Comparison of ENCODE assay signal across 24 mouse cellular contexts in the genomic region with DNA sequence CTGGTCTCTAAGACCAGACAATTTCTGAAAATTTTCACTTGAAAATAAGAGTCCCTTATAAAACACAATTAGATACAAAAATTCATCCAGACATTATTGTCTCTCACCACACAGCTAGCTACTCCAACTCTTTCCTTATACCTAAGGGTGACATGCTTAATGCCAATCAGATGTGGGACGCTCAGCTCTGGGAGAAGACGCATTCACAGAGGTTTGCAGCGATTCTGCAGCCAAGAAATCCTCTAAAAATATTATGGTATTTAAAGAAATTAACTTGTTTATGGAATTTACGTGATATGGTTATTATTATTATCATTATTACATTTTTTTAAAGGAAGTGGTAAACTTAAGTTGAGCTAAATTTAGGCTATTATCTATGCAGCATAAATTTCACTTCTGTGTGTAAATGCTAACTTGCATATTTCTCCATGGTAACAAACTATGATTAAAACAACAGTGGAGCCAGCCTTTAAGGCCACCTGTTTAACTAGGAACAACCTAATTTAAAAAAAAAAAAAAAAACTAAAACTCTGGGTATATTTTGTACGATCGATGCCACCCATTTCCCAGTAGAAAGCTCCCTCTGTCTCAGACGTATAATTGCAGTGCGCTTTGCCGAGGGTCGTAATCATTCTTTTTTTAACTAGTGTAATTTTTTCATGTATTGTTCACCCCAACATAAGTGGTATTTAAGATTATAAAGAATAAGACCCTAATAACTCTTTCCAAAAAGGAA.
DNase-seq lines count a peak whose midpoint lies in the region; TF ChIP-seq lines count a peak whose summit lies in the region.
"Had no signal": no experiment of that assay in that cellular context is flagged by ENCODE, and none has a peak within 500 bp of the region (broad histone marks: within the 10 kb centered on the region; RNA-seq: fewer than 3 reads in every experiment).

No protein-coding gene starts in this region.

- no peak for TF ChIP-seq CTCF in spleen, adult 2 months (IDR thresholded peaks at IDR 0.05; ENCODE audit: extremely low read depth, insufficient read depth, insufficient read length, insufficient replicate concordance)
- no peak for TF ChIP-seq CTCF in CH12.LX (conservative IDR thresholded peaks at IDR 0.05 in 1 of 2, IDR thresholded peaks at IDR 0.05 in 1 of 2; ENCODE audit: low read depth in 2 of 2, low read length in 2 of 2)

- peaks cover 19% of the 10 kb centered on the region for H3K4me1 ChIP-seq in spleen, adult 2 months (ENCODE audit: control insufficient read depth, insufficient read depth, insufficient read length)
- peaks cover 5 to 65% of the 10 kb centered on the region in 2 experiments for H3K4me1 ChIP-seq in CH12.LX (ENCODE audit: control insufficient read depth in 1 of 2, insufficient read depth in 2 of 2)

- in situ Hi-C loops in CH12.LX (cut with MboI; ENCODE audit: low pct_ligation_motif_present, low pct_unique_long_range_greater_than_20kb, low sequenced_read_pairs), result loop anchor here (5.0 kb wide), 1 partner anchor 47 kb away; no protein-coding TSS in a partner anchor

- H3K9ac ChIP-seq in CH12.LX (ENCODE audit: insufficient read depth, low read depth), result peak overlapping the region; percentile 89
- H3K9ac ChIP-seq: embryonic facial prominence, embryonic 15.5 days; forebrain, embryonic 12.5 days; hindbrain, embryonic 13.5 days; limb, embryonic 13.5 days; lung, embryonic 15.5 days; midbrain, embryonic 15.5 days had no signal

- peak overlapping the region; percentile 92 for H3K27ac ChIP-seq in spleen, adult 2 months (ENCODE audit: insufficient read depth, low read length)
- H3K27ac ChIP-seq in CH12.LX (ENCODE audit: insufficient read depth, low read depth), result peak overlapping the region; percentile 70
- peak overlapping the region; percentile 48 for H3K27ac ChIP-seq in macrophage
- H3K27ac ChIP-seq: embryonic facial prominence, embryonic 15.5 days; forebrain, embryonic 12.5 days; hindbrain, embryonic 13.5 days; limb, embryonic 13.5 days; lung, embryonic 15.5 days; midbrain, embryonic 15.5 days had no signal

- H3K36me3 ChIP-seq in spleen, adult 2 months (ENCODE audit: control insufficient read depth, insufficient read depth, low read length), result no peaks in the 10 kb centered on the region
- H3K36me3 ChIP-seq in CH12.LX (replicated peaks in 1 of 2; ENCODE audit: control insufficient read depth in 1 of 2, insufficient read depth in 1 of 2, low read length in 1 of 2) (no peaks in the 10 kb centered on the region), macrophage (ENCODE audit: inconsistent target) (no peaks in the 10 kb centered on the region)
- H3K36me3 ChIP-seq: embryonic facial prominence, embryonic 15.5 days; forebrain, embryonic 12.5 days; heart, embryonic 10.5 days; hindbrain, embryonic 13.5 days; limb, embryonic 13.5 days; lung, embryonic 15.5 days; midbrain, embryonic 15.5 days had no signal

- H3K4me2 ChIP-seq in CH12.LX (ENCODE audit: insufficient read depth, low read depth, poor library complexity, severe bottlenecking), result peak overlapping the region; percentile 25; the same call in 1 of the 2 replicates
- H3K4me2 ChIP-seq: embryonic facial prominence, embryonic 15.5 days; forebrain, embryonic 12.5 days; hindbrain, embryonic 13.5 days; limb, embryonic 13.5 days; liver, embryonic 11.5 days; lung, embryonic 15.5 days; midbrain, embryonic 15.5 days had no signal

- intact Hi-C loops in heart, postnatal 36 days (cut with DNase I), result no loop called here

- no peak for TF ChIP-seq POLR2A in spleen, adult 2 months (IDR thresholded peaks at IDR 0.05; ENCODE audit: low read depth, low read length)
- TF ChIP-seq POLR2A in CH12.LX (IDR thresholded peaks at IDR 0.05; ENCODE audit: low read depth, low read length), result no peak

- WGBS in spleen, adult 2 months, result 42% methylated on average over 10 of the region's 10 CpGs
- 86% methylated on average over 10 of the region's 10 CpGs for WGBS in macrophage (ENCODE audit: missing documents)

- TF ChIP-seq RAD21 in CH12.LX (IDR thresholded peaks at IDR 0.05; ENCODE audit: low read depth, low read length), result no peak

- dilution Hi-C loops in CH12.LX (cut with MboI; ENCODE audit: extremely low pct_ligation_motif_present, extremely low pct_unique_long_range_greater_than_20kb, low sequenced_read_pairs), result no loop called here

- no peak for DNase-seq in spleen, adult 2 months (ENCODE audit: low read depth in 1 of 2, low spot score in 2 of 2)
- DNase-seq in spleen, postnatal 10 days (ENCODE audit: low spot score in 2 of 2), result no peak
- no peak for DNase-seq in CH12.LX (ENCODE audit: extremely low read depth)
- no peak for DNase-seq in urinary bladder, postnatal 25 days (ENCODE audit: low spot score)
- no peak for DNase-seq in heart, postnatal 36 days
- DNase-seq: adrenal gland, adult 2 months; adrenal gland, postnatal 36 days; cerebellum, adult 8-10 months; cerebellum, postnatal 25 days; gastrocnemius, postnatal 10 days; heart, postnatal 4 days; kidney, postnatal 14 days; lung, postnatal 36 days; right cerebral cortex, adult 18-20 months; thymus, postnatal 4 days had no signal

- no peaks in the 10 kb centered on the region for H3K27me3 ChIP-seq in spleen, adult 2 months (ENCODE audit: control insufficient read depth, insufficient read depth, low read length)
- H3K27me3 ChIP-seq in CH12.LX (replicated peaks), result no peaks in the 10 kb centered on the region
- H3K27me3 ChIP-seq: embryonic facial prominence, embryonic 15.5 days; forebrain, embryonic 12.5 days; hindbrain, embryonic 13.5 days; lung, embryonic 15.5 days; midbrain, embryonic 15.5 days had no signal

- H3K4me3 ChIP-seq in spleen, adult 2 months (ENCODE audit: extremely low read depth, insufficient read depth, insufficient read length), result no peak overlapping the region
- no peak overlapping the region for H3K4me3 ChIP-seq in CH12.LX (replicated peaks in 1 of 3; ENCODE audit: low read depth in 2 of 3, low read length in 2 of 3, poor library complexity in 1 of 3)
- H3K4me3 ChIP-seq in macrophage (ENCODE audit: inconsistent target), result no peak overlapping the region
- H3K4me3 ChIP-seq: embryonic facial prominence, embryonic 15.5 days; forebrain, embryonic 12.5 days; heart, embryonic 10.5 days; hindbrain, embryonic 13.5 days; limb, embryonic 13.5 days; lung, embryonic 15.5 days; midbrain, embryonic 15.5 days had no signal

- TF ChIP-seq EP300 in CH12.LX (IDR thresholded peaks at IDR 0.05; ENCODE audit: low read length), result no peak

- no peaks in the 10 kb centered on the region for H3K9me3 ChIP-seq in CH12.LX (replicated peaks; ENCODE audit: low read length)
- H3K9me3 ChIP-seq: embryonic facial prominence, embryonic 15.5 days; forebrain, embryonic 12.5 days; heart, embryonic 10.5 days; hindbrain, embryonic 13.5 days; limb, embryonic 13.5 days; lung, embryonic 15.5 days; midbrain, embryonic 15.5 days had no signal

- H3K79me2 ChIP-seq in CH12.LX (replicated peaks; ENCODE audit: control insufficient read depth, extremely low read depth, insufficient read depth, poor library complexity, severe bottlenecking) (peaks cover 9% of the 10 kb centered on the region), macrophage (ENCODE audit: inconsistent target) (no peaks in the 10 kb centered on the region)

TF ChIP-seq in CH12.LX, 34 proteins besides CTCF, POLR2A, EP300 and RAD21:
- 0 out of 2 replicates have a peak, but pooled peaks have one; percentile 75 for TF ChIP-seq SIN3A (IDR thresholded peaks at IDR 0.05; ENCODE audit: low read length)
- no peak; the same call in 1 of the 2 replicates for TF ChIP-seq CHD1 (IDR thresholded peaks at IDR 0.05; ENCODE audit: low read depth, low read length)
- TF ChIP-seq JUN (IDR thresholded peaks at IDR 0.05; ENCODE audit: insufficient read depth, low read depth, low read length), result no peak
- no peak for TF ChIP-seq MXI1 (IDR thresholded peaks at IDR 0.05; ENCODE audit: low read depth, low read length)
- TF ChIP-seq TBP (conservative IDR thresholded peaks at IDR 0.05; ENCODE audit: low read depth, low read length), result 0 out of 2 replicates have a peak, but pooled peaks have one; percentile 38
- peak; percentile 83 for TF ChIP-seq MAFK (IDR thresholded peaks at IDR 0.05; ENCODE audit: insufficient replicate concordance, low read length)
- no peak for TF ChIP-seq BHLHE40 (IDR thresholded peaks at IDR 0.05; ENCODE audit: low read depth, low read length)
- TF ChIP-seq SMC3 (IDR thresholded peaks at IDR 0.05; ENCODE audit: low read depth, low read length), result no peak
- no peak for TF ChIP-seq MAX (IDR thresholded peaks at IDR 0.05; ENCODE audit: low read length)
- TF ChIP-seq USF2 (conservative IDR thresholded peaks at IDR 0.05; ENCODE audit: low read depth, low read length), result no peak
- TF ChIP-seq MAZ (IDR thresholded peaks at IDR 0.05; ENCODE audit: low read depth, low read length), result no peak
- no peak for TF ChIP-seq HCFC1 (IDR thresholded peaks at IDR 0.05; ENCODE audit: low read depth, low read length)
- TF ChIP-seq JUND (conservative IDR thresholded peaks at IDR 0.05; ENCODE audit: low read depth, low read length), result no peak
- TF ChIP-seq IRF4 (IDR thresholded peaks at IDR 0.05; ENCODE audit: low read depth, low read length), result peak; percentile 34; the same call in 1 of the 2 replicates
- no peak for TF ChIP-seq ZC3H11A (IDR thresholded peaks at IDR 0.05; ENCODE audit: low read depth, low read length)
- no peak; the same call in 1 of the 2 replicates for TF ChIP-seq RCOR1 (conservative IDR thresholded peaks at IDR 0.05; ENCODE audit: low read depth, low read length)
- TF ChIP-seq PAX5 (IDR thresholded peaks at IDR 0.05; ENCODE audit: low read length), result no peak
- peak; percentile 37; the same call in 1 of the 2 replicates for TF ChIP-seq MEF2A (IDR thresholded peaks at IDR 0.05; ENCODE audit: borderline replicate concordance, low read depth, low read length)
- no peak for TF ChIP-seq CHD2 (IDR thresholded peaks at IDR 0.05; ENCODE audit: low read length)
- no peak for TF ChIP-seq E2F4 (IDR thresholded peaks at IDR 0.05; ENCODE audit: insufficient replicate concordance, low read depth, low read length)
- TF ChIP-seq ZNF384 (IDR thresholded peaks at IDR 0.05; ENCODE audit: low read depth, low read length), result peak; percentile 87
- no peak for TF ChIP-seq UBTF (IDR thresholded peaks at IDR 0.05; ENCODE audit: low read depth, low read length)
- no peak; the same call in 1 of the 2 replicates for TF ChIP-seq MYC (IDR thresholded peaks at IDR 0.05; ENCODE audit: low read depth, low read length)
- no peak for TF ChIP-seq ZMIZ1 (IDR thresholded peaks at IDR 0.05; ENCODE audit: low read depth, low read length)
